Mouse (Mus musculus): ENCODE data around the gene Stk10.
"Not testable (repeated sequence)": the region's sequence is repeated elsewhere in the genome, so short reads cannot be mapped to it uniquely, and the experiment has no call there.

Gene Stk10

GRCm38 (mm10) chr11:32532765-32533481 lies at the start of gene Stk10:
Stk10 (plus strand) TSS chr11:32533305.
- peak; percentile 90 for DNase-seq

- DNase-seq = no peak
Measured at GRCm38 (mm10) chr11:32485290-32485689, 47.8 kb upstream of the Stk10 start.

GRCm38 (mm10) chr11:32486621-32487020 lies 46.5 kb upstream of the Stk10 start:
- no peak for DNase-seq

- DNase-seq = no peak
Measured at GRCm38 (mm10) chr11:32487501-32487900, 45.6 kb upstream of the Stk10 start.

- no peak for DNase-seq
Measured at GRCm38 (mm10) chr11:32488344-32488743, 44.8 kb upstream of the Stk10 start.

GRCm38 (mm10) chr11:32488808-32489670 lies 44.1 kb upstream of the Stk10 start:
- no peak for DNase-seq

GRCm38 (mm10) chr11:32491079-32491478 lies 42.0 kb upstream of the Stk10 start:
- DNase-seq = no peak

GRCm38 (mm10) chr11:32493312-32493711 lies 39.8 kb upstream of the Stk10 start:
- DNase-seq = peak; percentile 24

- no peak for DNase-seq
Measured at GRCm38 (mm10) chr11:32495283-32495682, 37.8 kb upstream of the Stk10 start.

GRCm38 (mm10) chr11:32498757-32499535 lies 34.2 kb upstream of the Stk10 start:
- DNase-seq = peak; percentile 8

- no peak for DNase-seq
Measured at GRCm38 (mm10) chr11:32499931-32500330, 33.2 kb upstream of the Stk10 start.

- DNase-seq = no peak
Measured at GRCm38 (mm10) chr11:32503711-32504110, 29.4 kb upstream of the Stk10 start.

- DNase-seq = no peak
Measured at GRCm38 (mm10) chr11:32505091-32505739, 27.9 kb upstream of the Stk10 start.

- DNase-seq = no peak
Measured at GRCm38 (mm10) chr11:32510930-32511329, 22.2 kb upstream of the Stk10 start.

GRCm38 (mm10) chr11:32514853-32515252 lies 18.3 kb upstream of the Stk10 start:
- not testable (repeated sequence) for DNase-seq

GRCm38 (mm10) chr11:32516091-32516490 lies 17.0 kb upstream of the Stk10 start:
- DNase-seq = no peak

GRCm38 (mm10) chr11:32516916-32517712 lies 16.0 kb upstream of the Stk10 start:
- no peak for DNase-seq

GRCm38 (mm10) chr11:32518770-32519169 lies 14.3 kb upstream of the Stk10 start:
- no peak for DNase-seq

GRCm38 (mm10) chr11:32519354-32519753 lies 13.8 kb upstream of the Stk10 start:
- DNase-seq = no peak

GRCm38 (mm10) chr11:32521246-32521645 lies 11.9 kb upstream of the Stk10 start:
- DNase-seq = no peak

GRCm38 (mm10) chr11:32524122-32524920 lies 8.8 kb upstream of the Stk10 start:
- DNase-seq = no peak

All from kidney, adult 9 months (tissue).